Mouse (Mus musculus) left cerebral cortex, postnatal 4 days (tissue): ENCODE measurements around the gene Rnf10. TPM values are rescaled to one million over a fixed set of nuclear protein-coding genes. Genes with fewer than 3 reads are reported as not detected.

ENCODE experiments used
- DNase-seq: peaks from one replicate; pipeline ENCODE4 v3.0.0-alpha.2; 2022
- intact Hi-C: fragments of 180-260 bp; cut with DNase I; formaldehyde crosslinking; loops from one replicate; pipeline ENCODE4 v1.15.1; 2025
- total RNA-seq, 2 experiments: library from RNA; stranded (reverse); gene quantifications; 2 replicates each; pipeline ENCODE4 v1.2.3; 2021

The Rnf10 gene
- total RNA-seq, 2 experiments from 2014 or later: 262 to 280 TPM

GRCm38 (mm10) chr5:115207244-115207643, 65.5 kb downstream of the Rnf10 start:
- no peak for DNase-seq
- intact Hi-C loops: no loop called here

- intact Hi-C loops: no loop called here
- DNase-seq: peak; percentile 75
Measured at GRCm38 (mm10) chr5:115204562-115205311, 68.0 kb downstream of the Rnf10 start.

GRCm38 (mm10) chr5:115203735-115204561, 68.8 kb downstream of the Rnf10 start:
- DNase-seq: peak; percentile 53
- intact Hi-C loops: no loop called here

GRCm38 (mm10) chr5:115194626-115195221, 78.0 kb downstream of the Rnf10 start:
- intact Hi-C loops: loop anchor here (5.0 kb wide), 1 partner anchor 43 kb away; the partner anchor contains the start of gene Pop5
- no peak for DNase-seq

- peak; percentile 60 for DNase-seq
- intact Hi-C loops: loop anchor here (5.0 kb wide), 1 partner anchor 43 kb away; the partner anchor contains the start of gene Pop5
Measured at GRCm38 (mm10) chr5:115193669-115194625, 78.8 kb downstream of the Rnf10 start, which contains the start of gene Cabp1. TSS of gene Cabp1 (minus strand) at chr5:115194381.

GRCm38 (mm10) chr5:115193226-115193625, 79.5 kb downstream of the Rnf10 start:
- no peak for DNase-seq
- intact Hi-C loops: loop anchor here (5.0 kb wide), 1 partner anchor 44 kb away; the partner anchor contains the start of gene Pop5

- no peak for DNase-seq
- intact Hi-C loops: loop anchor here (5.0 kb wide), 1 partner anchor 44 kb away; the partner anchor contains the start of gene Pop5
Measured at GRCm38 (mm10) chr5:115192828-115193195, 79.9 kb downstream of the Rnf10 start.

GRCm38 (mm10) chr5:115191880-115192827, 80.5 kb downstream of the Rnf10 start:
- DNase-seq: peak; percentile 62

More at GRCm38 (mm10) chr5:115191880-115192827, 80.5 kb downstream of the Rnf10 start:
- intact Hi-C loops: loop anchor here (5.0 kb wide), 1 partner anchor 45 kb away; the partner anchor contains the start of gene Pop5

Other genes starting within 250 kb of the Rnf10 start
- gene Gm10401, start 174.6 kb downstream of the Rnf10 start, total RNA-seq: not detected
- gene Acads, start 153.6 kb downstream of the Rnf10 start, total RNA-seq: 1 to 10 TPM; 9.1 to 9.4 TPM
- gene Unc119b, start 137.9 kb downstream of the Rnf10 start, total RNA-seq: 10 to 100 TPM; 22.4 to 25.6 TPM
- gene Mlec, start 114.7 kb downstream of the Rnf10 start, total RNA-seq: 10 to 100 TPM; 59.5 to 79.4 TPM
- 10 to 100 TPM; 67.0 to 67.2 TPM for gene Cabp1, start 78.5 kb downstream of the Rnf10 start, total RNA-seq
- 10 to 100 TPM; 27.4 to 31.8 TPM for gene Pop5, start 37.1 kb downstream of the Rnf10 start, total RNA-seq
- 10 to 100 TPM; 29.7 to 33.8 TPM for gene Coq5, start 6.8 kb upstream of the Rnf10 start, total RNA-seq
- 100 to 1,000 TPM; 678 to 766 TPM for gene Dynll1, start 28.1 kb upstream of the Rnf10 start, total RNA-seq
- gene Srsf9, start 54.3 kb upstream of the Rnf10 start, total RNA-seq: 10 to 100 TPM; 58.7 to 59.4 TPM
- 10 to 100 TPM; 29.6 to 29.7 TPM for gene Gatc, start 68.3 kb upstream of the Rnf10 start, total RNA-seq
- 10 to 100 TPM; 30.3 to 30.5 TPM for gene Triap1, start 68.3 kb upstream of the Rnf10 start, total RNA-seq
- gene Cox6a1, start 76.1 kb upstream of the Rnf10 start, total RNA-seq: 100 to 1,000 TPM; 489 to 518 TPM
- 100 to 1,000 TPM; 110 to 114 TPM for gene Msi1, start 156.7 kb upstream of the Rnf10 start, total RNA-seq
- not detected for gene Pla2g1b, start 193.4 kb upstream of the Rnf10 start, total RNA-seq
- gene Sirt4, start 211.8 kb upstream of the Rnf10 start, total RNA-seq: 10 to 100 TPM; 28.4 to 31.5 TPM
- 10 to 100 TPM; 23.9 to 24.7 TPM for gene Pxn, start 233.8 kb upstream of the Rnf10 start, total RNA-seq